In the genomic region with DNA sequence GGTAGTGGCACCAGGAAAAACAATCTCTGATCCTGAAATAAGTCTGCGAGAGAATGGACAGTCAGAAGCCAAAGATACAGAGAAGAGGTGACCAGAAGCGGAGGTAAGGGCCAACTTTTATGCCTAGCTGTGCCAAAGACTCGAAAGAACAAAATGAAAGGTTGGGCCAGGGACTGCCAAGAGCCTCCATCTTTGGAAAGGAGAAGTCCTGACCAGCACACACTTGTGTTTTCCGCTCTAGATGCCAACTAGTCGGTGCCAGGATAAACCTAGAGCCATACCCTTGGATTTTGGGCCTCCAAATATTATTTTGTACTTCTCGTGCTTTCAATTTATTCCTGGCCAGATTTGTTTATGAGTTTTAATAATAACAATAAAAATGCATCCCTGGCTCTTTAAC, we compare ENCODE assay signal across 8 mouse cellular contexts. TPM values are rescaled to one million over a fixed set of nuclear protein-coding genes. Genes with fewer than 3 reads are reported as not detected.
DNase-seq lines count a peak whose midpoint lies in the region; ATAC-seq and TF ChIP-seq lines count a peak whose summit lies in the region.

No protein-coding gene starts in this region.

- 0 out of 2 replicates have a peak overlapping the region, but pooled peaks have one; percentile 17 for H3K4me3 ChIP-seq in kidney, embryonic 15.5 days (replicated peaks)
- no peak overlapping the region for H3K4me3 ChIP-seq in forebrain, embryonic 12.5 days (replicated peaks)
- H3K4me3 ChIP-seq in intestine, embryonic 14.5 days (ENCODE audit: low read depth, low read length), result no peak overlapping the region
- H3K4me3 ChIP-seq in neural tube, embryonic 12.5 days, result no peak overlapping the region
- H3K4me3 ChIP-seq in thymus, adult 2 months (ENCODE audit: control insufficient read depth, insufficient read depth, low read length), result no peak overlapping the region

- no peaks in the 10 kb centered on the region for H3K27me3 ChIP-seq in kidney, embryonic 15.5 days
- H3K27me3 ChIP-seq in forebrain, embryonic 12.5 days, result no peaks in the 10 kb centered on the region
- H3K27me3 ChIP-seq in intestine, embryonic 14.5 days (replicated peaks; ENCODE audit: control insufficient read depth, insufficient read depth, low read length), result no peaks in the 10 kb centered on the region
- no peaks in the 10 kb centered on the region for H3K27me3 ChIP-seq in neural tube, embryonic 12.5 days (replicated peaks)
- H3K27me3 ChIP-seq in thymus, adult 2 months (ENCODE audit: control insufficient read depth, insufficient read depth, low read length), result no peaks in the 10 kb centered on the region

- H3K4me1 ChIP-seq in kidney, embryonic 15.5 days, result peaks cover 80% of the 10 kb centered on the region
- H3K4me1 ChIP-seq in forebrain, embryonic 12.5 days, result peaks cover 65% of the 10 kb centered on the region
- H3K4me1 ChIP-seq in intestine, embryonic 14.5 days (replicated peaks; ENCODE audit: control insufficient read depth, insufficient read depth, low read length), result peaks cover 72% of the 10 kb centered on the region
- peaks cover 66% of the 10 kb centered on the region for H3K4me1 ChIP-seq in neural tube, embryonic 12.5 days
- H3K4me1 ChIP-seq in thymus, adult 2 months (replicated peaks; ENCODE audit: control insufficient read depth, insufficient read depth, low read length), result peaks cover 19% of the 10 kb centered on the region

- no peaks in the 10 kb centered on the region for H3K9me3 ChIP-seq in kidney, embryonic 15.5 days (replicated peaks)
- H3K9me3 ChIP-seq in forebrain, embryonic 12.5 days, result no peaks in the 10 kb centered on the region
- no peaks in the 10 kb centered on the region for H3K9me3 ChIP-seq in intestine, embryonic 14.5 days (ENCODE audit: control insufficient read depth, low read length)
- no peaks in the 10 kb centered on the region for H3K9me3 ChIP-seq in neural tube, embryonic 12.5 days

- peaks cover 15% of the 10 kb centered on the region; the same call in 1 of the 2 replicates for H3K36me3 ChIP-seq in kidney, embryonic 15.5 days
- H3K36me3 ChIP-seq in forebrain, embryonic 12.5 days (replicated peaks), result 0 out of 2 replicates have a peak, but pooled peaks cover 4% of the 10 kb centered on the region
- peaks cover 9% of the 10 kb centered on the region for H3K36me3 ChIP-seq in intestine, embryonic 14.5 days (ENCODE audit: control insufficient read depth, insufficient read depth, low read length)
- H3K36me3 ChIP-seq in neural tube, embryonic 12.5 days, result peaks cover 1% of the 10 kb centered on the region
- H3K36me3 ChIP-seq in thymus, adult 2 months (ENCODE audit: control insufficient read depth, insufficient read depth, low read length), result 0 out of 2 replicates have a peak, but pooled peaks cover 6% of the 10 kb centered on the region

- TF ChIP-seq CTCF in thymus, adult 2 months (IDR thresholded peaks at IDR 0.05; ENCODE audit: borderline replicate concordance, control insufficient read depth, extremely low read depth, insufficient read depth, low read length, poor library complexity), result no peak

- peak overlapping the region; percentile 90 for H3K27ac ChIP-seq in kidney, embryonic 15.5 days
- peak overlapping the region; percentile 95 for H3K27ac ChIP-seq in forebrain, embryonic 12.5 days
- H3K27ac ChIP-seq in intestine, embryonic 14.5 days (ENCODE audit: low read depth), result peak overlapping the region; percentile 85
- peak overlapping the region; percentile 34; the same call in 1 of the 2 replicates for H3K27ac ChIP-seq in neural tube, embryonic 12.5 days
- no peak overlapping the region for H3K27ac ChIP-seq in thymus, adult 2 months (ENCODE audit: control insufficient read depth, insufficient read depth, low read length)

- H3K9ac ChIP-seq in kidney, embryonic 15.5 days, result no peak overlapping the region
- no peak overlapping the region for H3K9ac ChIP-seq in forebrain, embryonic 12.5 days
- no peak overlapping the region for H3K9ac ChIP-seq in intestine, embryonic 14.5 days (ENCODE audit: low read length)
- no peak overlapping the region for H3K9ac ChIP-seq in neural tube, embryonic 12.5 days

- no peak for TF ChIP-seq POLR2A in thymus, adult 2 months (IDR thresholded peaks at IDR 0.05; ENCODE audit: control insufficient read depth, extremely low read depth, insufficient read depth, low read length, poor library complexity)

- peak overlapping the region; percentile 52 for H3K4me2 ChIP-seq in kidney, embryonic 15.5 days
- H3K4me2 ChIP-seq in forebrain, embryonic 12.5 days, result peak overlapping the region; percentile 50
- peak overlapping the region; percentile 40 for H3K4me2 ChIP-seq in intestine, embryonic 14.5 days (ENCODE audit: low read length)
- H3K4me2 ChIP-seq in neural tube, embryonic 12.5 days (replicated peaks), result peak overlapping the region; percentile 51

- DNase-seq in kidney, adult 9 months, result no peak
- no peak for DNase-seq in intestine, embryonic 14.5 days (ENCODE audit: low spot score)
- DNase-seq in gastrocnemius, postnatal 10 days, result no peak
- no peak for DNase-seq in thymus, adult 2 months
- DNase-seq in frontal cortex, postnatal 25 days (ENCODE audit: low spot score in 2 of 2), result no peak

- ATAC-seq in kidney, embryonic 15.5 days (replicated peaks; ENCODE audit: low FRiP score), result no peak
- no peak for ATAC-seq in forebrain, embryonic 12.5 days (ENCODE audit: low FRiP score)
- no peak for ATAC-seq in intestine, embryonic 14.5 days (replicated peaks; ENCODE audit: low FRiP score, low TSS enrichment, low read depth)
- no peak for ATAC-seq in neural tube, embryonic 12.5 days (ENCODE audit: low FRiP score, low read depth)

- WGBS in kidney, embryonic 15.5 days, result 49% methylated on average over 6 of the region's 6 CpGs
- 75% methylated on average over 6 of the region's 6 CpGs for WGBS in forebrain, embryonic 12.5 days
- WGBS in intestine, embryonic 14.5 days, result 56% methylated on average over 6 of the region's 6 CpGs
- WGBS in neural tube, embryonic 12.5 days, result 61% methylated on average over 6 of the region's 6 CpGs
- WGBS in thymus, adult 2 months, result 55% methylated on average over 6 of the region's 6 CpGs

RNA-seq across cellular contexts. Expression of gene Arid1a, which starts 27.6 kb away (rescaled TPM):
- 33.5 and 36.1 TPM in 2 replicates for polyA plus RNA-seq in kidney, embryonic 15.5 days (2015; fragmentation: Nextera tagmentation; extraction: Ambion mirVana)
- polyA plus RNA-seq in forebrain, embryonic 12.5 days (2016; fragmentation: Nextera tagmentation; extraction: Ambion mirVana), result 50.4 and 51.5 TPM in 2 replicates
- polyA plus RNA-seq in intestine, embryonic 14.5 days (2014; fragmentation: Nextera tagmentation; extraction: Ambion mirVana), result 40.3 and 40.5 TPM in 2 replicates
- polyA plus RNA-seq in neural tube, embryonic 12.5 days (2016; fragmentation: Nextera tagmentation; extraction: Ambion mirVana), result 41.0 and 42.4 TPM in 2 replicates
- total RNA-seq in gastrocnemius, postnatal 10 days (2021), result 10 to 100 TPM; 33.5 to 44.1 TPM
- 289 and 363 TPM in 2 replicates for polyA plus RNA-seq in thymus, adult 2 months (2012; rRNA removed)

RNA-seq across cellular contexts. Expression of gene Pigv, which starts 56.6 kb away (rescaled TPM):
- 19.9 and 20.2 TPM in 2 replicates for polyA plus RNA-seq in kidney, embryonic 15.5 days (2015; fragmentation: Nextera tagmentation; extraction: Ambion mirVana)
- polyA plus RNA-seq in forebrain, embryonic 12.5 days (2016; fragmentation: Nextera tagmentation; extraction: Ambion mirVana), result 17.3 and 18.0 TPM in 2 replicates
- polyA plus RNA-seq in intestine, embryonic 14.5 days (2014; fragmentation: Nextera tagmentation; extraction: Ambion mirVana), result 13.3 and 14.4 TPM in 2 replicates
- 16.4 and 16.9 TPM in 2 replicates for polyA plus RNA-seq in neural tube, embryonic 12.5 days (2016; fragmentation: Nextera tagmentation; extraction: Ambion mirVana)
- total RNA-seq in gastrocnemius, postnatal 10 days (2021), result 10 to 100 TPM; 10.2 to 10.6 TPM
- 24.8 and 24.9 TPM in 2 replicates for polyA plus RNA-seq in thymus, adult 2 months (2012; rRNA removed)
